ENCODE assay signal across 10 mouse cellular contexts in genomic region chr13:119351346-119351745, GRCm38 (mm10).
A peak's percentile ranks its signal among the peaks of the same experiment; 100 is the strongest.
DNase-seq lines count a peak whose midpoint lies in the region; ATAC-seq and TF ChIP-seq lines count a peak whose summit lies in the region.
"Had no signal": no experiment of that assay in that cellular context is flagged by ENCODE, and none has a peak within 500 bp of the region (broad histone marks: within the 10 kb centered on the region; RNA-seq: fewer than 3 reads in every experiment).

No protein-coding gene starts in this region.

- no peak overlapping the region for H3K9ac ChIP-seq in kidney, postnatal 0 days (ENCODE audit: low read depth, low read length)
- H3K9ac ChIP-seq in embryonic facial prominence, embryonic 14.5 days (ENCODE audit: low read depth, low read length) = no peak overlapping the region
- H3K9ac ChIP-seq in hindbrain, embryonic 14.5 days = no peak overlapping the region
- H3K9ac ChIP-seq: liver, embryonic 14.5 days had no signal

- H3K27ac ChIP-seq in kidney, postnatal 0 days = no peak overlapping the region
- H3K27ac ChIP-seq in embryonic facial prominence, embryonic 14.5 days (replicated peaks; ENCODE audit: low read depth, low read length) = no peak overlapping the region
- H3K27ac ChIP-seq in hindbrain, embryonic 14.5 days = no peak overlapping the region
- H3K27ac ChIP-seq: liver, embryonic 14.5 days had no signal

- TF ChIP-seq CTCF in kidney, postnatal 0 days (IDR thresholded peaks at IDR 0.05; ENCODE audit: low read depth) = no peak

- no peak overlapping the region for H3K4me3 ChIP-seq in kidney, postnatal 0 days (replicated peaks; ENCODE audit: low read depth, low read length)
- no peak overlapping the region for H3K4me3 ChIP-seq in embryonic facial prominence, embryonic 14.5 days (ENCODE audit: low read depth, low read length)
- H3K4me3 ChIP-seq in hindbrain, embryonic 14.5 days (replicated peaks; ENCODE audit: low read length) = no peak overlapping the region

- 39% methylated on average over 13 of the region's 13 CpGs for WGBS in kidney, postnatal 0 days
- 31% methylated on average over 13 of the region's 13 CpGs for WGBS in embryonic facial prominence, embryonic 14.5 days
- 36% methylated on average over 13 of the region's 13 CpGs for WGBS in hindbrain, embryonic 14.5 days

- H3K4me2 ChIP-seq in kidney, postnatal 0 days (ENCODE audit: low read length) = no peak overlapping the region
- no peak overlapping the region for H3K4me2 ChIP-seq in embryonic facial prominence, embryonic 14.5 days (ENCODE audit: low read depth, low read length)
- no peak overlapping the region for H3K4me2 ChIP-seq in hindbrain, embryonic 14.5 days (replicated peaks)

- peaks cover 21% of the 10 kb centered on the region for H3K36me3 ChIP-seq in kidney, postnatal 0 days (ENCODE audit: insufficient read depth, low read length)
- peaks cover 41% of the 10 kb centered on the region for H3K36me3 ChIP-seq in embryonic facial prominence, embryonic 14.5 days (ENCODE audit: control insufficient read depth, insufficient read depth, low read length)
- peaks cover 36% of the 10 kb centered on the region for H3K36me3 ChIP-seq in hindbrain, embryonic 14.5 days (replicated peaks; ENCODE audit: control insufficient read depth, insufficient read depth)

- DNase-seq in kidney, postnatal 0 days (ENCODE audit: low spot score) = peak; percentile 16
- DNase-seq in kidney, adult 18-20 months = no peak
- peak; percentile 72 for DNase-seq in embryonic facial prominence, embryonic 14.5 days (ENCODE audit: low spot score)
- DNase-seq in hindbrain, embryonic 14.5 days (ENCODE audit: low spot score) = no peak
- peak; percentile 43 to 77 for DNase-seq in lung, postnatal 4 days
- no peak for DNase-seq in thymus, postnatal 0 days (ENCODE audit: low spot score)
- DNase-seq in testis, postnatal 14 days (ENCODE audit: low spot score) = no peak
- DNase-seq in left cerebral cortex, adult 11 months (ENCODE audit: low spot score) = no peak
- DNase-seq: thymus, adult 2 months had no signal

- no peaks in the 10 kb centered on the region for H3K27me3 ChIP-seq in kidney, postnatal 0 days (ENCODE audit: insufficient read depth, low read length)
- H3K27me3 ChIP-seq in embryonic facial prominence, embryonic 14.5 days (replicated peaks; ENCODE audit: control insufficient read depth, insufficient read depth, low read length) = no peaks in the 10 kb centered on the region
- H3K27me3 ChIP-seq in hindbrain, embryonic 14.5 days (ENCODE audit: control insufficient read depth, insufficient read depth, low read length) = no peaks in the 10 kb centered on the region

- no peaks in the 10 kb centered on the region for H3K9me3 ChIP-seq in kidney, postnatal 0 days (replicated peaks; ENCODE audit: low read length)
- no peaks in the 10 kb centered on the region for H3K9me3 ChIP-seq in embryonic facial prominence, embryonic 14.5 days (ENCODE audit: control insufficient read depth, low read length)
- no peaks in the 10 kb centered on the region for H3K9me3 ChIP-seq in hindbrain, embryonic 14.5 days (ENCODE audit: control insufficient read depth, low read length)

- ATAC-seq in kidney, postnatal 0 days (replicated peaks; ENCODE audit: low FRiP score, low read depth) = 0 out of 2 replicates have a peak, but pooled peaks have one; percentile 68
- ATAC-seq in embryonic facial prominence, embryonic 14.5 days (ENCODE audit: low read depth) = peak; percentile 67
- peak; percentile 72 for ATAC-seq in hindbrain, embryonic 14.5 days (ENCODE audit: low FRiP score)

- no peaks in the 10 kb centered on the region for H3K4me1 ChIP-seq in kidney, postnatal 0 days (replicated peaks; ENCODE audit: insufficient read depth, low read length)
- 0 out of 2 replicates have a peak, but pooled peaks cover 6% of the 10 kb centered on the region for H3K4me1 ChIP-seq in embryonic facial prominence, embryonic 14.5 days (ENCODE audit: control insufficient read depth, insufficient read depth, low read length)
- H3K4me1 ChIP-seq in hindbrain, embryonic 14.5 days (replicated peaks; ENCODE audit: control insufficient read depth, insufficient read depth, low read length) = no peaks in the 10 kb centered on the region; the same call in 1 of the 2 replicates

Comparison
In these comparisons a context has a peak if more than half of its experiments do, and no peak if none do; other contexts are left out.
1. DNase-seq: peak in kidney, postnatal 0 days (single experiment), embryonic facial prominence, embryonic 14.5 days (single experiment) and lung, postnatal 4 days (2 of 2); none in kidney, adult 18-20 months (single experiment), hindbrain, embryonic 14.5 days (single experiment), thymus, postnatal 0 days (single experiment), testis, postnatal 14 days (single experiment) and left cerebral cortex, adult 11 months (single experiment).
2. Peak in every context shown above with its lines, with median percentiles within 50 percentile points of each other: ATAC-seq.